Comparison of ENCODE assay signal across 31 mouse cellular contexts in the genomic region with DNA sequence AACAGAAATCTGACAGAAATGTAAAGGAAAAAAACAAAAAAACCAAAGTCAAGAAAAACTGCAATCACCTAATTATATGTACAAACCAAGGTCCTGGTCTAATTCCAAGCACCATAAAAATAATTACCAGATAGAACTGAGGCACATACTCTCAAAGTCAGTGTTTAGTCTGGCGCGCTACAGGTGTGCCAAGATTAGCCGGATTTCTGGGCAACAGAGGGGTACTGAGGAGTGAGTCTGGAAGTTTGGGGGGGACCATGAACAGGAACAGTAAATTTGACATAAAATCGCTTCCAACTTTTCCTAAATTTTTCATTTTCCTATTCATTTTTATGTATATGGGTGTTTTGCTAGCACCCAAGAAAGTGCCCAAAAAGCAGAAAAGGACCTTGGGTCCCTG. TPM values are rescaled to one million over a fixed set of nuclear protein-coding genes. Genes with fewer than 3 reads are reported as not detected.
"Had no signal": no experiment of that assay in that cellular context is flagged by ENCODE, and none has a peak within 500 bp of the region (broad histone marks: within the 10 kb centered on the region; RNA-seq: fewer than 3 reads in every experiment).

No protein-coding gene starts in this region.

- H3K27ac ChIP-seq: limb, embryonic 10.5 days; limb, embryonic 12.5 days; limb, embryonic 15.5 days; liver, embryonic 12.5 days; liver, embryonic 13.5 days; liver, embryonic 14.5 days; liver, embryonic 15.5 days; lung, embryonic 15.5 days; macrophage; midbrain, embryonic 10.5 days; midbrain, embryonic 12.5 days; midbrain, embryonic 13.5 days; midbrain, embryonic 15.5 days; neural tube, embryonic 12.5 days had no signal

- H3K9me3 ChIP-seq: limb, embryonic 10.5 days; limb, embryonic 12.5 days; limb, embryonic 13.5 days; limb, embryonic 15.5 days; liver, embryonic 12.5 days; liver, embryonic 13.5 days; liver, embryonic 15.5 days; lung, embryonic 15.5 days; megakaryocyte, embryonic 14.5 days; midbrain, embryonic 10.5 days; midbrain, embryonic 12.5 days; midbrain, embryonic 13.5 days; midbrain, embryonic 15.5 days; neural tube, embryonic 12.5 days had no signal

- H3K9ac ChIP-seq: limb, embryonic 12.5 days; limb, embryonic 13.5 days; limb, embryonic 15.5 days; liver, embryonic 12.5 days; liver, embryonic 13.5 days; liver, embryonic 14.5 days; liver, embryonic 15.5 days; liver, postnatal 0 days; lung, embryonic 14.5 days; lung, embryonic 15.5 days; midbrain, embryonic 12.5 days; midbrain, embryonic 13.5 days; midbrain, embryonic 15.5 days; neural tube, embryonic 12.5 days had no signal

- ATAC-seq: liver, embryonic 12.5 days; liver, postnatal 0 days; lung, postnatal 0 days; midbrain, embryonic 13.5 days; midbrain, embryonic 15.5 days; midbrain, embryonic 16.5 days had no signal

- H3K27me3 ChIP-seq: limb, embryonic 12.5 days; limb, embryonic 13.5 days; limb, embryonic 15.5 days; liver, embryonic 12.5 days; liver, embryonic 13.5 days; liver, embryonic 15.5 days; lung, embryonic 15.5 days; megakaryocyte, embryonic 14.5 days; midbrain, embryonic 12.5 days; midbrain, embryonic 13.5 days; midbrain, embryonic 15.5 days; neural tube, embryonic 12.5 days had no signal

- DNase-seq: left cerebral cortex, postnatal 4 days; liver; liver, embryonic 13.5 days; liver, postnatal 0 days; lung, adult 18-20 months; lung, adult 2 months; lung, embryonic 14.5 days; lung, postnatal 10 days; lung, postnatal 14 days; lung, postnatal 36 days; lung, postnatal 4 days had no signal

- H3K4me3 ChIP-seq: limb, embryonic 10.5 days; limb, embryonic 12.5 days; limb, embryonic 13.5 days; limb, embryonic 15.5 days; liver, embryonic 12.5 days; liver, embryonic 13.5 days; liver, embryonic 15.5 days; lung, embryonic 15.5 days; megakaryocyte, embryonic 14.5 days; midbrain, embryonic 10.5 days; midbrain, embryonic 12.5 days; midbrain, embryonic 13.5 days; midbrain, embryonic 15.5 days; myocyte; neural tube, embryonic 12.5 days had no signal

- H3K4me1 ChIP-seq: limb, embryonic 10.5 days; limb, embryonic 12.5 days; limb, embryonic 13.5 days; limb, embryonic 15.5 days; liver, embryonic 12.5 days; liver, embryonic 15.5 days; lung, embryonic 15.5 days; midbrain, embryonic 10.5 days; midbrain, embryonic 12.5 days; midbrain, embryonic 13.5 days; midbrain, embryonic 15.5 days; neural tube, embryonic 12.5 days had no signal

- H3K4me2 ChIP-seq: limb, embryonic 12.5 days; limb, embryonic 13.5 days; limb, embryonic 15.5 days; liver, embryonic 11.5 days; liver, embryonic 12.5 days; liver, embryonic 13.5 days; liver, embryonic 15.5 days; lung, embryonic 14.5 days; lung, embryonic 15.5 days; midbrain, embryonic 12.5 days; midbrain, embryonic 13.5 days; midbrain, embryonic 15.5 days; neural tube, embryonic 12.5 days had no signal

RNA-seq across cellular contexts. Expression of gene B3gnt7, which starts 43.3 kb away (rescaled TPM):
- total RNA-seq: liver, adult 2 months had no signal
- polyA plus RNA-seq: myocyte had no signal
